Mouse (Mus musculus): Measurements from ENCODE around the gene Cplane1. TPM values are rescaled to one million over a fixed set of nuclear protein-coding genes. Genes with fewer than 3 reads are reported as not detected.
"Not testable (repeated sequence)": the region's sequence is repeated elsewhere in the genome, so short reads cannot be mapped to it uniquely, and the experiment has no call there.

The Cplane1 gene
- polyA plus RNA-seq, 1 experiment from 2014 or later: 10.0 TPM

GRCm38 (mm10) chr15:8267211-8267610 is 98.3 kb downstream of the Cplane1 start:
- H3K27ac ChIP-seq: no peak overlapping the region
- H3K4me3 ChIP-seq: no peak overlapping the region

GRCm38 (mm10) chr15:8268231-8268630 is 99.3 kb downstream of the Cplane1 start:
- Histone ChIP-seq H3K36me3 (peaks cover 92% of the 10 kb centered on the region), H3K27me3 (ENCODE audit: insufficient read depth, poor library complexity, severe bottlenecking) (no peaks in the 10 kb centered on the region), H3K4me3 (no peak overlapping the region), H3K9me3 (no peaks in the 10 kb centered on the region), H3K27ac (no peak overlapping the region), H3K4me1 (replicated peaks) (no peaks in the 10 kb centered on the region)
- 92% methylated on average over 8 of the region's 8 CpGs for WGBS
- DNase-seq (ENCODE audit: low spot score): no peak

More at GRCm38 (mm10) chr15:8267211-8267610, 98.3 kb downstream of the Cplane1 start:
- H3K4me1 ChIP-seq (replicated peaks): no peaks in the 10 kb centered on the region
- DNase-seq (ENCODE audit: low spot score): no peak
- no peaks in the 10 kb centered on the region for H3K9me3 ChIP-seq
- H3K27me3 ChIP-seq (ENCODE audit: insufficient read depth, poor library complexity, severe bottlenecking): no peaks in the 10 kb centered on the region
- peaks cover 92% of the 10 kb centered on the region for H3K36me3 ChIP-seq
- 92% methylated on average over 3 of the region's 3 CpGs for WGBS

DNA sequence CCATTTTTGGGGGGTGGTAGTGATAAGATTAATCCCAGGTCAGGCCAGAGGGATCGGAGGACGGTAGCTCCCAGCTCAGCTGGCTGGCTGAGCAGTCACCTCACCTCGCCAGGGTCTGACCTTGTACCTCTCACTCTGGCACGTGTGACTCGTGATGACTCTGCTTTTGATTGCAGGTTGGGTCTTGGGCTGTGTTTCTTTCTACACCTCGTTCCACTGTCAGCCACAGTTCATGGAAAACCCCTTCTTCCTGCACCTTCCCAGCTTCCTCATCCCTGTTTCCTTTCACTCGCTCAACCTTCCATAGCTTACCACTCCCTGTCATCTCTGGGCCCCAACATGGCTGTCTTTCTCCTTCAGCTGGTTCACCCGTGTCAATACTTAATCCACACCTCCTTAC is 103.0 kb downstream of the Cplane1 start:
- no peak for DNase-seq (ENCODE audit: low spot score)
- Histone ChIP-seq H3K36me3 (peaks cover 79% of the 10 kb centered on the region), H3K9me3 (no peaks in the 10 kb centered on the region), H3K27me3 (ENCODE audit: insufficient read depth, poor library complexity, severe bottlenecking) (no peaks in the 10 kb centered on the region), H3K4me1 (replicated peaks) (no peaks in the 10 kb centered on the region), H3K27ac (no peak overlapping the region), H3K4me3 (no peak overlapping the region)
- WGBS: 93% methylated on average over 8 of the region's 8 CpGs

- H3K4me1 ChIP-seq (replicated peaks); H3K4me3 ChIP-seq; H3K27me3 ChIP-seq (ENCODE audit: insufficient read depth, poor library complexity, severe bottlenecking); H3K9me3 ChIP-seq; DNase-seq (ENCODE audit: low spot score); H3K27ac ChIP-seq: not testable (repeated sequence)
- peaks cover 26% of the 10 kb centered on the region for H3K36me3 ChIP-seq
- 94% methylated on average over 4 of the region's 4 CpGs for WGBS
These were observed 109.0 kb downstream of the Cplane1 start for GRCm38 (mm10) chr15:8277916-8278315.

GRCm38 (mm10) chr15:8279320-8279779 is 110.4 kb downstream of the Cplane1 start:
- WGBS: 38% methylated on average over 17 of the region's 17 CpGs
- Histone ChIP-seq H3K4me3 (peak overlapping the region; percentile 46), H3K36me3 (peaks cover 12% of the 10 kb centered on the region), H3K9me3 (no peaks in the 10 kb centered on the region), H3K4me1 (replicated peaks) (peaks cover 9% of the 10 kb centered on the region), H3K27me3 (ENCODE audit: insufficient read depth, poor library complexity, severe bottlenecking) (no peaks in the 10 kb centered on the region), H3K27ac (peak overlapping the region; percentile 81)
- DNase-seq (ENCODE audit: low spot score): peak; percentile 29

DNA sequence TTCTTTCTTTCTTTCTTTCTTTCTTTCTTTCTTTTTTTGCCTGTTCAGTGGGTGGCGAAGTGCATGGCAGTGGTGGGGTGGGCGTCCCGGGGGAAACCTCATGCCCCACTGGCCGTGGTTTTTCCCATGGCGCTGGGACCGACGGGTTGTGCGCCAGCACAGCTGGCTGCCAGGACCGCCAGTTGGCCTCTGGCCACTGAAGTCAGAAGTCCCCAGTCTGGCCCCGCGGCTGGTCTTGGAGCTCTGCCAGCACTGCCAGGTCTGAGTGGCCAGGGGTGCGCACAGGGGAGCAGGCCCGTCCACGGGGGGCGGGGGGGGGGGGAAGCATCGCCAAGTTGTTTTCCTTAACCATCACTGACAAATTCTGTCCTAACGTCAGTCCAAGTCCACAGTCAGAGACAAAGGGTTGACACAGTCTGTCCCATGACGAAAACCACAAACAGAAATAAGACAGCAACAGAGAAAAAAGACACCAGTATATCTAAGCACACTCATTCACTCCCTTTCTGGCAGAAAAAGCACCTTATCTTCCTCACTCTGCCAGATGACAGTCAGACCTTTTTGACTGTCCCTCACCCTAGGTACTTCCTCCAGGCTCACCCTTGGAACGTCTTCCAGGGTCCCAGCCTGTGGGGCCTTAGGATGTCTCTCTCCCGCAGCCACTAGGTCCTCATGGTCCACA is 111.2 kb downstream of the Cplane1 start:
- Histone ChIP-seq H3K9me3 (no peaks in the 10 kb centered on the region), H3K27me3 (ENCODE audit: insufficient read depth, poor library complexity, severe bottlenecking) (no peaks in the 10 kb centered on the region), H3K4me1 (replicated peaks) (peaks cover 9% of the 10 kb centered on the region), H3K36me3 (peaks cover 6% of the 10 kb centered on the region; the same call in 1 of the 2 replicates), H3K4me3 (peak overlapping the region; percentile 46), H3K27ac (peak overlapping the region; percentile 50; the same call in 1 of the 2 replicates)
- DNase-seq (ENCODE audit: low spot score): peak; percentile 15
- WGBS: 70% methylated on average over 20 of the region's 20 CpGs

DNA sequence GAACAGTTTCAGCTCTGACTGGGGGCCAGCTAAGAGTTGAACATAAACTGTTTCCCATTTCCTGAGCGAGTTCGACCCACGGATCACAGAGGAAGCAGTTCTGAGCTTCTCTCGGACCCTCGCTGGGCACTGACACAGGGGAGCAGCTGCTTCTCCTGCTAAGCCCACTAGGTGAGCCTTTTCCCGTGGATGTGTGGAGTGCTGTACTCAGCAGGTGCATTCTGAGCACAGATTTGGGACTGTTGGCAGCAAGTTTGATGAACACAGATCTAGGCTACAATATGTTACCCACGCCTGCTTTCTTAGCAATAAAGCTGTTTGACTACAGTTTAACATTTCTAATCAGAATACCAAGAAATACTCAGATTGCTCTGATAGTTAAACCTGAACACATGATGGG is 112.8 kb downstream of the Cplane1 start:
- Histone ChIP-seq H3K4me3 (no peak overlapping the region), H3K27ac (no peak overlapping the region), H3K36me3 (no peaks in the 10 kb centered on the region), H3K9me3 (no peaks in the 10 kb centered on the region), H3K4me1 (replicated peaks) (peaks cover 9% of the 10 kb centered on the region), H3K27me3 (ENCODE audit: insufficient read depth, poor library complexity, severe bottlenecking) (no peaks in the 10 kb centered on the region)
- no peak for DNase-seq (ENCODE audit: low spot score)
- WGBS: 86% methylated on average over 7 of the region's 7 CpGs

DNA sequence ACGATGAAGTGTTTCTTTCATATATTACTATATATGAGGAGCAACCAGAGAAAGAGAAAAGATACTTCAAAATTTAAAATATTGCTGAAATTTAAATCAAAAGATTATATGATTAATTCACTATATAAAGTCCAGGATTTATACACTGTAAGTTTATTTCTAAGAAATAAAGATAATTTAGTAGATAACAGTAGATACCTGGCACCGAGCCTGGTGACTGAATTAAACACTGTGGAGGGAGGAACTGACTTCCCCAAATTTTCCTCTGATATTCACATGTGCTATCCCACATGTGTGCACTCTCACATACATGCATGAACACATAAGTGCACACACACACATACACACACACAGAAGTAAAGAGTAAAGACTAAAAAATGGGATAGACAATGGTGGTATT is 113.2 kb downstream of the Cplane1 start:
- H3K27ac ChIP-seq: no peak overlapping the region
- peaks cover 9% of the 10 kb centered on the region for H3K4me1 ChIP-seq (replicated peaks)
- no peaks in the 10 kb centered on the region for H3K27me3 ChIP-seq (ENCODE audit: insufficient read depth, poor library complexity, severe bottlenecking)
- H3K36me3 ChIP-seq: no peaks in the 10 kb centered on the region
- DNase-seq (ENCODE audit: low spot score): no peak
- H3K9me3 ChIP-seq: no peaks in the 10 kb centered on the region
- H3K4me3 ChIP-seq: no peak overlapping the region
- 92% methylated on average over 2 of the region's 2 CpGs for WGBS

DNA sequence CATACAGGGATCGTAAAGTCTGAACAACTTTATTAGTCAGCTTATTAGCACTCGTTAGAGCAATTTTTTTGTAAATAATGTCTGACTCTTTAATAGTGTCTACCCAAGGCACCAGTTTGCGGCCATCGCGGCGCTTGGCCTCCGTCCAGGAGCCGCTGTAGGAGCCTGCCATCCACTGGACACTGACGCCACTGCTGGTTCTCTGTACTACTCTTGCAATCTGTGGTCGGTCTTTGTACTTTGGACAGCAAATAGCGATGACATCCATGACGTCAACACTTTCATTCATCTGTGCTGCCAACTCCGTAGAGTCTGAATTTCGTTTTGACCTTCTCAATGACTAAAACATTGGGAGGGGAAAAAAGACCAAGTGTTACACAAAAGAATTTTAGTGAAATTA is 122.3 kb downstream of the Cplane1 start:
- H3K4me1 ChIP-seq (replicated peaks): no peaks in the 10 kb centered on the region
- H3K27ac ChIP-seq: no peak overlapping the region
- no peak overlapping the region for H3K4me3 ChIP-seq
- H3K9me3 ChIP-seq: no peaks in the 10 kb centered on the region
- WGBS: 96% methylated on average over 14 of the region's 14 CpGs
- no peak for DNase-seq (ENCODE audit: low spot score)
- no peaks in the 10 kb centered on the region for H3K27me3 ChIP-seq (ENCODE audit: insufficient read depth, poor library complexity, severe bottlenecking)
- peaks cover 70% of the 10 kb centered on the region for H3K36me3 ChIP-seq

DNA sequence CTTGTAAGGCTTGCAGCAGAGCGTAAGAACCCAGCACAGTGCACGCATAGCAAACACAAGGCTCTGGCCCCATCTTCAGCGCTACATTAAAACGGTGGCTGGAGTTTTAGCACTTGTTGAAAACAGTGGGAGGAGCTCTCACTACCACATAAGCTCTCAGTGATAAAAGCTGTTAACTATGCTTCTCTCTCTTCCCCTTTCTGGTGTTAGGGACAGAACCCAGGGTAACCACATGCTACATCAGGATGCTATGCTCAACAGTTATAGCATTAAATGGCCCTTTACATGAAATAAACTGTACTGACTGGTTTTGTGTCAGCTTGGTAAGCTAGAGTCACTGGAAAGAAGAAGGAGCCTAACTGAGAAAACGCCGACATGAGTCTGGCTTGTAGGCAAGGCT is 125.2 kb downstream of the Cplane1 start:
- no peak for DNase-seq (ENCODE audit: low spot score)
- H3K36me3 ChIP-seq: peaks cover 99% of the 10 kb centered on the region
- 93% methylated on average over 6 of the region's 6 CpGs for WGBS

GRCm38 (mm10) chr15:8302944-8303343 is 134.0 kb downstream of the Cplane1 start:
- DNase-seq (ENCODE audit: low spot score): no peak
- Histone ChIP-seq H3K36me3 (peaks cover 100% of the 10 kb centered on the region), H3K27me3 (ENCODE audit: insufficient read depth, poor library complexity, severe bottlenecking) (no peaks in the 10 kb centered on the region), H3K4me1 (replicated peaks) (no peaks in the 10 kb centered on the region), H3K27ac (no peak overlapping the region), H3K9me3 (no peaks in the 10 kb centered on the region), H3K4me3 (no peak overlapping the region)
- 92% methylated on average over 10 of the region's 10 CpGs for WGBS

More for the DNA sequence above, 125.2 kb downstream of the Cplane1 start:
- Histone ChIP-seq H3K27ac (no peak overlapping the region), H3K9me3 (no peaks in the 10 kb centered on the region), H3K27me3 (ENCODE audit: insufficient read depth, poor library complexity, severe bottlenecking) (no peaks in the 10 kb centered on the region), H3K4me1 (replicated peaks) (no peaks in the 10 kb centered on the region), H3K4me3 (no peak overlapping the region)

DNA sequence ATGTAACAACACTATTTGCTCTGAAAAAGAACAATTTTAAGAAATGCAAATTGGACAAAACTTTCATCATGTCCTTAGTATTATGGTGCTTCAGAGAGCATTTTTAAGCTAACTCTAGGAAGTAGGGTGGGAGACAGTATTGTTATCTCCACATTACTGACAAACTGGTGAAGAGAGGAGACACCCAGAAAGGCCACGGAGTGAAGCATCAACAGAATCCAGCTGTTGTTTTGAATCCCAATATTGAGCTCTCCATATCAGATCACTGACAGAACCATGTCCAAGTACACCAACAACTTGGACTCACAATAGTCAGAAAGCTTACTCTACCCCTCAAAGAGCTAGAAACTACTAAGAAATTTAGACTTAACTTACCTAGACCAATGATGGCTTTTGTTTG is 136.6 kb downstream of the Cplane1 start:
- Histone ChIP-seq H3K36me3 (peaks cover 98% of the 10 kb centered on the region), H3K4me3 (no peak overlapping the region), H3K9me3 (no peaks in the 10 kb centered on the region), H3K27ac (no peak overlapping the region), H3K4me1 (replicated peaks) (no peaks in the 10 kb centered on the region), H3K27me3 (ENCODE audit: insufficient read depth, poor library complexity, severe bottlenecking) (no peaks in the 10 kb centered on the region)
- DNase-seq (ENCODE audit: low spot score): no peak
- 96% methylated on average over 1 of the region's 1 CpGs for WGBS

DNA sequence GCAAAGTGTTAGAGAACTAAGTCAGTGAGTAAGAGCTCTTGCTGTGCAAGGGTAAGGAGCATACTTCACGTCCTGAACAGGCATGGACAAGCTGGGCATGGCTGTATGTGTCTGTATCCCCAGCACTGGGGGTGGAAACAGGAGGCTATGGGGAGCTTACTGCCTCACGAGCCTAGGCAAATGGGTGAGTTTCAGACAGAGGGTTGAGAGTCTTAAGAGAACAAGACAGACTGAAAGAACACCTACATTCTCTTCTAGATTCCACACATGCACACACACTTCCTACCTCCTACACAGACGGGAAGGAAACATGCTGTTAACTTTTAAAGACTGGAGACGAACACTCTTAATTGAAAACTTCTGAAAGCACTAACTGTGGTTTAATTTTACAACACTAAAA is 148.5 kb downstream of the Cplane1 start:
- H3K4me1 ChIP-seq (replicated peaks): no peaks in the 10 kb centered on the region
- H3K4me3 ChIP-seq: no peak overlapping the region
- DNase-seq (ENCODE audit: low spot score): no peak
- H3K36me3 ChIP-seq: peaks cover 78% of the 10 kb centered on the region
- H3K27ac ChIP-seq: no peak overlapping the region
- no peaks in the 10 kb centered on the region for H3K27me3 ChIP-seq (ENCODE audit: insufficient read depth, poor library complexity, severe bottlenecking)
- H3K9me3 ChIP-seq: no peaks in the 10 kb centered on the region
- 85% methylated on average over 4 of the region's 4 CpGs for WGBS
